Mouse (Mus musculus) thymus, adult 18-20 months (tissue): ENCODE data around the gene Wdr81.

ENCODE experiments used
- DNase-seq, 2 experiments: peaks; one replicate each; pipeline ENCODE4 v3.0.0; 2022; ENCODE audit warnings: mixed read lengths in 2 of 2

The Wdr81 gene

GRCm38 (mm10) chr11:75399411-75399841 lies 55.1 kb downstream of the Wdr81 start:
- DNase-seq, result no peak

GRCm38 (mm10) chr11:75397452-75397851 lies 57.1 kb downstream of the Wdr81 start:
- DNase-seq, result no peak

GRCm38 (mm10) chr11:75395611-75396010 lies 58.9 kb downstream of the Wdr81 start:
- no peak for DNase-seq
